Mouse (Mus musculus): ENCODE results near the gene Paxip1. TPM values are rescaled to one million over a fixed set of nuclear protein-coding genes. Genes with fewer than 3 reads are reported as not detected.
A peak's percentile ranks its signal among the peaks of the same experiment; 100 is the strongest.

Gene Paxip1
- total RNA-seq, 2 experiments from 2014 or later = 91.8 to 107 TPM

- ATAC-seq (replicated peaks; ENCODE audit: low FRiP score, poor library complexity, severe bottlenecking) = no peak
Observed at GRCm38 (mm10) chr5:27732288-27732868, 59.1 kb downstream of the Paxip1 start.

DNA sequence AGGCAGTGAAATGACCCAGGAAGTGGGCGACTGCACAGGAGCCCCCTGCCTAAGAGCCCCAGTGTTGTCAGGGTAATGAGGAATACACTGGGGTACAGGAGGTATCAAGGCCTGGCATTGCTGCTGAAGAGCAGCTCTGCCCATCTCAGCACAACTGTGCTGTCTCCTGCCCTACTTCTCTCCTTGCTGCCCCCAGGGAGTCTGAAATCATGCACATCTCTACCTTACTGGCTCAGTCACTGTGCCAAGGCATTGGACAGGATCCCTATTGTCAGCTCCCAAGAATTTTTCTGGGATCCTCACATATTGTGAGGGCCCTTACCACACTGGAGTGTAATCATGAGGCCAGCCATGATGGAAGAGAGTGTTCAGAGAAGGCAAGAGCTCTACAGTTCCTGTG, 60.1 kb downstream of the Paxip1 start:
- no peak for ATAC-seq (replicated peaks; ENCODE audit: low FRiP score, poor library complexity, severe bottlenecking)

DNA sequence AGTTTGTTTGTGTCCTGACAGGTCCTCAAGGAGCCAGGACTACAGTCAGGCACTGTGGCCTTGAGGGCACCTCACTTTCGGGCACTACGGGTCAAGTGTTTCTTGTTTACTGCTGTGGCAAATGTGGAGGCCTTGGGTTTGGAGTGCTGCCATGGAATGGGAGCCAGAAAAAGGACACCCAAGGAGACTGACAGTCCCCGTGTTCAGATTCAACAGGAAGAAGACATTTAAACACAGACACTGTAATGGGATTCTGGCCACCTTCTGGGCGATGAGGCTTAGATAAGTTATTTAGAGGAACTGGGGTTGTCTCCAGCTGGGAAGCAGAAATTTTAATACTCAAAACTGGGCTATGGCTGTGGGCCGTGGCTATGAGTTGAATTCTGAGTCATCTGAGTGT, 60.8 kb downstream of the Paxip1 start:
- ATAC-seq (replicated peaks; ENCODE audit: low FRiP score, poor library complexity, severe bottlenecking) = no peak

- peak; percentile 72 for ATAC-seq (replicated peaks; ENCODE audit: low FRiP score, poor library complexity, severe bottlenecking)
Observed at GRCm38 (mm10) chr5:27724460-27724859, 67.0 kb downstream of the Paxip1 start.

- ATAC-seq (replicated peaks; ENCODE audit: low FRiP score, poor library complexity, severe bottlenecking) = no peak
Observed at GRCm38 (mm10) chr5:27719311-27719710, 72.2 kb downstream of the Paxip1 start.

GRCm38 (mm10) chr5:27717301-27717700, 74.2 kb downstream of the Paxip1 start:
- ATAC-seq (replicated peaks; ENCODE audit: low FRiP score, poor library complexity, severe bottlenecking) = no peak

DNA sequence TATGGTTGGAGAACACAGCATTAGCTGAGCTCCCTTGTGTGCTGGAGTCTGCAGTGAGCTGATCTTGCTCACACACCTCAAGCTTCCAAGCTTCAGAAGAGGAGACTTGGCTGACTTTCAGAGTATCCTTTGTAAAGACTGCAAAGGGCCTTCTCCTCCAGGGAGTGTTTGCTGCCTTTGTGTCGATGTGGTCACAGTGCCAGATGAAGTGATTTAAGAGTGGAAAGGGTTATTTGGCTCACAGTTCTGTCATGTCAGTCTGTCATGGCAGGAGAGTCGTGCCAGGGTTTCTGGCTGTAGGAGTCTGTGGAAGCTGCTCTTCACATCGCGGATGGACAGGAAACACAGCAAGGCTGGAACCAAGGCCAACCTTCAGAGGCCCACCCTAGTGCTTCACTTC, 75.5 kb downstream of the Paxip1 start:
- no peak for ATAC-seq (replicated peaks; ENCODE audit: low FRiP score, poor library complexity, severe bottlenecking)

GRCm38 (mm10) chr5:27714356-27714755, 77.1 kb downstream of the Paxip1 start:
- no peak for ATAC-seq (replicated peaks; ENCODE audit: low FRiP score, poor library complexity, severe bottlenecking)

- no peak for ATAC-seq (replicated peaks; ENCODE audit: low FRiP score, poor library complexity, severe bottlenecking)
Observed at GRCm38 (mm10) chr5:27711461-27712192, 79.9 kb downstream of the Paxip1 start.

DNA sequence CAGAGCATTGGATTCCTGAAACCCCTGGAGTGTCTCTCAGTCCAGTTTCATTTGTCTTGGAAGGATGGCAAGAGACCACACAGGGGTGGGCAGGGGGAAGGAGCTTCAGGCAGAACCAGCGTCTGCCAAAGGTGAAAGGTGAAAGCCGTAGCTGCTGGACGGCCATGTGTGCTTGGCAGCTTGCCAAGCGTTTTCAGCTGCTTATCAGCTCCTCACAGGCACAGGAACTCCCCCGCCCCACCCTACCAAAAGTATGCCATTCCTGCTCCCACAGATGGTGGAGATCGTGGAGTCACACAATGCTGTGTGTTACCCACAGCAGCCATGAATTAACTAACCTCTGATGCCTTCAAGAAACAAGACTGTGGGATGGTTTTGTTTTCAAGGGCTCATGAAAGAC, 83.3 kb downstream of the Paxip1 start:
- peak; percentile 80 for ATAC-seq (replicated peaks; ENCODE audit: low FRiP score, poor library complexity, severe bottlenecking)

- peak; percentile 56 for ATAC-seq (replicated peaks; ENCODE audit: low FRiP score, poor library complexity, severe bottlenecking)
Observed at GRCm38 (mm10) chr5:27707283-27707682, 84.2 kb downstream of the Paxip1 start.

DNA sequence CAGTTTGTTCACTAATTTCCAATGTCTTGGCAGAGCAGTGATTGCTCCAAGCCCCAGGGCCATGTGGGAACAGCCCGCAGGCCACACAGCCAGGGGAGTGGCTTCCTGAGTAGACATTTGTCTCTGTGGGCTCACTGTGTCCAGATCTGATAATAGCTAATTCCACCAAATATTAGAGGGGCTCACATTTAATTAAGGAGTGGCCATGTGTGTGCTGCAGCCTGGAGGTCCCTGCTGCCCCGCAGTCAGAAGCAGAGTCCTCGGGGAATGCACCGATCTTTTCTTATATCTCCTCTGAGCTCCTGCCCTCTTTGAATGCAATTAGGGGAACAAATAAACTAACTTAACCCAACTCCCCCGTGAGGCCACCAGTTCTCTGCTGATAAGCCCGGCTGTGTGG, 84.9 kb downstream of the Paxip1 start:
- no peak for ATAC-seq (replicated peaks; ENCODE audit: low FRiP score, poor library complexity, severe bottlenecking)

GRCm38 (mm10) chr5:27705020-27705419, 86.5 kb downstream of the Paxip1 start:
- ATAC-seq (replicated peaks; ENCODE audit: low FRiP score, poor library complexity, severe bottlenecking) = no peak

DNA sequence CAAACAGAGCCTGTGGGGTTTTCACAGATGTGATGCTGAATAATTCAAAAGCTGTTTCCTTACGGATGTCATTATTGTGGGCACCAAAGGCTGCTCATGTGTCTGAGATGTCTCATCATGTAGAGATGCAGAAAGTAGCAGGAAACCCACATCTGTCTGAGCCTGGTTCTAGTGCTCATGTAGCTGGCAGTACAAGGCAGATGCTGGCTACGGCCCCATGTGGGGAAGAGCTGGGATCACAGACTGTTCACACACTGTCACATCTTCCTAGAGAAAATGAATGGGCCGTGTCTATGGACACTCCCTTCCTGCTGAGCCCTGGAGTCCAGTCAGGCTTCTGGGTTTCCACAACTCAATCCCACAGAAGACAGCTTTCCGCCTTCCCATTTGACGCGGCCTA, 89.0 kb downstream of the Paxip1 start:
- ATAC-seq (replicated peaks; ENCODE audit: low FRiP score, poor library complexity, severe bottlenecking) = no peak

Other genes with a start within 250 kb of the Paxip1 start
- gene Htr5a, start 50.5 kb upstream of the Paxip1 start, total RNA-seq (2015; ENCODE audit: low replicate concordance) = not detected in 2 replicates
- gene Htr5a, start 50.5 kb upstream of the Paxip1 start, total RNA-seq (2017; ENCODE audit: low replicate concordance) = not detected in 2 replicates

Data from erythroid progenitor cell, adult 5-6 weeks (primary cell).